Mouse (Mus musculus): ENCODE data around the gene Ccdc6.

DNA sequence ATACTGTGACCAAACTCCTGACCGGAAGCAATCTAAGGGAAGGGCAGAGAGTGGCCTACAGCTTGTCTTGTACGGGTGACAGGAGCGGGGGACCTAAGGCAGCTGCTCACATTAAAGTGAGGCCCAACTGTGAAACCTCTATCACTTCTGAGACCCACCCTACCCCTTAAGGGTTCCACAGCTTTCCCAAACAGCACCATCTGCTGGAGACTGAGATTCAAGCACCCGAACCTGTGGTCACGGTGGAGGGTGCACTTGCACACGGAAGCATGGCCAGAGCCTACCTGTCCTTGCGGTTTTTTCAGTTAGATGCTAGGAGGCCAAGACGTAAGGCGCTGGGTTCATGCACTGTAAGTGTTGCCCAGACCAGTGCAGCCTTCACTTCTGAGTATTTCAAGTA, 89.2 kb downstream of the Ccdc6 start:
- TF ChIP-seq CHD2 (IDR thresholded peaks at IDR 0.05; ENCODE audit: low read depth, low read length) (no peak), HCFC1 (IDR thresholded peaks at IDR 0.05; ENCODE audit: borderline replicate concordance, insufficient read depth, low read length) (no peak), ZNF384 (IDR thresholded peaks at IDR 0.05; ENCODE audit: low read depth, low read length) (no peak), MAFK (IDR thresholded peaks at IDR 0.05; ENCODE audit: insufficient read depth, low read depth, low read length) (no peak), ZC3H11A (IDR thresholded peaks at IDR 0.05; ENCODE audit: borderline replicate concordance, low read depth, low read length) (no peak)
